Mouse (Mus musculus) cerebellum, adult 2 months (tissue): Measurements from ENCODE around the gene Fosl1.

Source experiments
- CTCF ChIP-seq: fragments of 200-500 bp; IDR thresholded peaks from 2 replicates; pipeline ENCODE4 v1.5.1; 2011; ENCODE audit warnings: low read depth, mild to moderate bottlenecking, control low read depth, low read length, moderate library complexity, borderline replicate concordance; ENCODE audit not compliant: insufficient read depth
- POLR2A ChIP-seq: fragments of 200-500 bp; IDR thresholded peaks from 2 replicates; pipeline ENCODE4 v1.6.1; 2011; ENCODE audit warnings: low read length, control low read depth, borderline replicate concordance; ENCODE audit not compliant: insufficient read depth

DNA sequence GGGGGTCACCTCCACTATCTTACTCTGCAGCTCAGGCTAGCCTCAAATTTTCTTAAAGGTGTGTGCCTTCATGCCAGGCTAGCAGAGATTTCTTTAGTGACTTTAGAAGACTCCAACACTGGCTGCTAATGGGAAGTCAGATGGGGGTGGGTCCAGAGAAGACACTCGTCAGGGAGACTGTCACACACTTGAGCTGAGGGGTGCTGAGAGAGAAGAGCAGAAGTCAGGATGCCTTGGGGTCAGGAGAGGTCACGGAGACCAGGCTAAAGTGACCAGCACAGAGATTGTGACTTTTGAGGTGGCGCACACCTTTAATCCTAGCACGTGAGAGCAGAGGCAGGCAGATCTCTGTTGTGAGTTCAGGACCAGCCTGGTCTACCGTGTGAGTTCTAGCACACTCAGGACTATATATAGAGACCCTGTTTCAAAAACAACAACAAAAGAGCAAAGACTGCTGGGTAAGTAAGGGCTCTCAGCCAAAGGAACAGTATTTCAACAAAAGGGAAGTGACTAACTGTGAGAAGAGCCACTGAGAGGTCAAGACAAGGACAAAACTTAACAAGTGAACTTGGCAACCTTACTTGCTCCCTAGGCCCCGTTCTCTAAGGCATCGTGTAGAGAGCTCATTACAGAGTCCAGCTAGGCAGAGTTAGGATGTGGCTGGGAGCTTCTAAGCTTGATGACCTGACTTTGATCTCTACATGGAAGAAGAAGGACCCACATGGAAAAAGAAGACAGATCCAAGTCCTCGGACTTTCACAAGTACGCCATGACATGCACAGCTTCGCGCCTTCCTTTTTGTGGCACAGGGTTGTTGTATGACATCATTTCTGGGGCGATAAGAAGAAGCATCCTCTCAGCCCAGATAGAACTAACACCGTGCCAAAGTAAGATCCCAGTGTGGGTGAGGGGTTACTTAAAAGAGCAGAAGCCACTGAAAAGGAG, 39.0 kb upstream of the Fosl1 start:
- TF ChIP-seq POLR2A, result no peak
- TF ChIP-seq CTCF, result no peak
